Mouse (Mus musculus): ENCODE results near the gene Atp6v1a. TPM values are rescaled to one million over a fixed set of nuclear protein-coding genes. Genes with fewer than 3 reads are reported as not detected.

Gene Atp6v1a
- polyA plus RNA-seq, 1 experiment from 2014 or later, result 38.1 TPM

- Histone ChIP-seq H3K27ac (no peak overlapping the region), H3K27me3 (ENCODE audit: insufficient read depth, poor library complexity, severe bottlenecking) (no peaks in the 10 kb centered on the region), H3K4me1 (no peaks in the 10 kb centered on the region), H3K9me3 (no peaks in the 10 kb centered on the region), H3K4me3 (no peak overlapping the region), H3K36me3 (no peaks in the 10 kb centered on the region)
- no peak for DNase-seq (ENCODE audit: low spot score)
- WGBS, result 69% methylated on average over 2 of the region's 2 CpGs
Observed at GRCm38 (mm10) chr16:44125436-44125835, 14.1 kb downstream of the Atp6v1a start.

GRCm38 (mm10) chr16:44124713-44125112, 14.8 kb downstream of the Atp6v1a start:
- DNase-seq (ENCODE audit: low spot score), result no peak
- Histone ChIP-seq H3K9me3 (no peaks in the 10 kb centered on the region), H3K4me3 (no peak overlapping the region), H3K27ac (no peak overlapping the region), H3K27me3 (ENCODE audit: insufficient read depth, poor library complexity, severe bottlenecking) (no peaks in the 10 kb centered on the region), H3K36me3 (no peaks in the 10 kb centered on the region), H3K4me1 (no peaks in the 10 kb centered on the region)
- WGBS, result 90% methylated on average over 1 of the region's 1 CpGs

DNA sequence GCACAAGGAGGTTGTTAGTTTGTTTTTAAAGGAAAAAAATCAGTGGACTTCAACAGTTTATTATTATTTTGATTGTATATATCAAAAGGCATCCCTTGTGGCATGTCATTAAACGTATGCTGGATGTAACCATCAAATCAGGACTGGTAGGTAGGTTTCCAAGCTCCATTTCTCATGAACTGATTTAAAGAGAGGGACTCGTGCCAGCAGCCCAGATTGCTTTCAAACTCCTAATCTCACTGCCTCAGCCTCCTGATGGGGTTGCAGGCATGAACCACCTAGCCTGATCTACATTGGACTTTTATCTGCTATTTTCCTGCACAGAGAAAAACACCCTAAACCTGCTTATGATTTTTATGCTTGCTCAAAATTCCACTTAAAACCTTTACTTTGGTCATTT, 15.7 kb downstream of the Atp6v1a start:
- DNase-seq (ENCODE audit: low spot score), result no peak
- no peak overlapping the region for H3K27ac ChIP-seq
- WGBS, result 76% methylated on average over 2 of the region's 2 CpGs
- no peaks in the 10 kb centered on the region for H3K4me1 ChIP-seq
- no peaks in the 10 kb centered on the region for H3K9me3 ChIP-seq
- H3K4me3 ChIP-seq, result no peak overlapping the region
- H3K27me3 ChIP-seq (ENCODE audit: insufficient read depth, poor library complexity, severe bottlenecking), result no peaks in the 10 kb centered on the region
- H3K36me3 ChIP-seq, result no peaks in the 10 kb centered on the region

- Histone ChIP-seq H3K9me3 (no peaks in the 10 kb centered on the region), H3K4me1 (no peaks in the 10 kb centered on the region), H3K27me3 (ENCODE audit: insufficient read depth, poor library complexity, severe bottlenecking) (no peaks in the 10 kb centered on the region), H3K27ac (no peak overlapping the region), H3K36me3 (no peaks in the 10 kb centered on the region), H3K4me3 (no peak overlapping the region)
- DNase-seq (ENCODE audit: low spot score), result no peak
- 89% methylated on average over 7 of the region's 7 CpGs for WGBS
Observed at GRCm38 (mm10) chr16:44122982-44123725, 16.4 kb downstream of the Atp6v1a start.

GRCm38 (mm10) chr16:44122574-44122973, 16.9 kb downstream of the Atp6v1a start:
- Histone ChIP-seq H3K36me3 (no peaks in the 10 kb centered on the region), H3K27me3 (ENCODE audit: insufficient read depth, poor library complexity, severe bottlenecking) (no peaks in the 10 kb centered on the region), H3K4me3 (no peak overlapping the region), H3K27ac (no peak overlapping the region), H3K9me3 (no peaks in the 10 kb centered on the region), H3K4me1 (no peaks in the 10 kb centered on the region)
- 85% methylated on average over 6 of the region's 6 CpGs for WGBS
- DNase-seq (ENCODE audit: low spot score), result no peak

DNA sequence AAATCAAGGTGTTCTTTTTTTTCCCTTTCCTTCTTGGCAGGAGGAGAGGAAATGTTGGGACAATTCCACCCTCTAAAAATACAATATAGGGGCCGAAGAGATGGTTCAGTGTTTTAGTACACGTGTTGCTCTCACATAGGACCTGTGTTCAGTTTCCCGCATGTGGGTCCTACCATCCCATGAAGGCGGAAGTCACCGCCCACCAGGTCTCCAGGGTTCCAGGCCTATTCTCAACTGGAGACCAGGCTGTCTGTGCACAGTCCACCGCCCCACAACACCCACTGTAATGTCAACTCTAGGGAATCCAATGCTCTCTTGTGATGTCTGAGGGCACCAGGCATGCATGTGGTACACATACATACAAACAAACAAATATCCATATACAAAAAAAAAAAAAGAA, 17.4 kb downstream of the Atp6v1a start:
- Histone ChIP-seq H3K4me1 (no peaks in the 10 kb centered on the region), H3K9me3 (no peaks in the 10 kb centered on the region), H3K36me3 (no peaks in the 10 kb centered on the region), H3K27me3 (ENCODE audit: insufficient read depth, poor library complexity, severe bottlenecking) (no peaks in the 10 kb centered on the region), H3K4me3 (no peak overlapping the region), H3K27ac (no peak overlapping the region)
- 91% methylated on average over 6 of the region's 6 CpGs for WGBS
- no peak for DNase-seq (ENCODE audit: low spot score)

- Histone ChIP-seq H3K27ac (no peak overlapping the region), H3K9me3 (no peaks in the 10 kb centered on the region), H3K4me3 (no peak overlapping the region), H3K4me1 (no peaks in the 10 kb centered on the region), H3K36me3 (peaks cover 9% of the 10 kb centered on the region; the same call in 1 of the 2 replicates), H3K27me3 (ENCODE audit: insufficient read depth, poor library complexity, severe bottlenecking) (no peaks in the 10 kb centered on the region)
- DNase-seq (ENCODE audit: low spot score), result no peak
- 87% methylated on average over 7 of the region's 7 CpGs for WGBS
Observed at GRCm38 (mm10) chr16:44119753-44120501, 19.6 kb downstream of the Atp6v1a start.

GRCm38 (mm10) chr16:44109002-44109401, 30.5 kb downstream of the Atp6v1a start:
- Histone ChIP-seq H3K27ac (no peak overlapping the region), H3K4me1 (no peaks in the 10 kb centered on the region), H3K36me3 (peaks cover 59% of the 10 kb centered on the region), H3K9me3 (no peaks in the 10 kb centered on the region), H3K4me3 (no peak overlapping the region), H3K27me3 (ENCODE audit: insufficient read depth, poor library complexity, severe bottlenecking) (no peaks in the 10 kb centered on the region)
- DNase-seq (ENCODE audit: low spot score), result no peak
- 81% methylated on average over 4 of the region's 4 CpGs for WGBS

GRCm38 (mm10) chr16:44105211-44105610, 34.3 kb downstream of the Atp6v1a start:
- H3K4me3 ChIP-seq, result no peak overlapping the region
- H3K27me3 ChIP-seq (ENCODE audit: insufficient read depth, poor library complexity, severe bottlenecking), result no peaks in the 10 kb centered on the region
- peaks cover 72% of the 10 kb centered on the region for H3K36me3 ChIP-seq
- H3K9me3 ChIP-seq, result no peaks in the 10 kb centered on the region
- H3K27ac ChIP-seq, result no peak overlapping the region
- WGBS, result 95% methylated on average over 2 of the region's 2 CpGs
- no peak for DNase-seq (ENCODE audit: low spot score)
- no peaks in the 10 kb centered on the region for H3K4me1 ChIP-seq

- Histone ChIP-seq H3K4me3 (no peak overlapping the region), H3K36me3 (peaks cover 73% of the 10 kb centered on the region), H3K27ac (no peak overlapping the region), H3K9me3 (no peaks in the 10 kb centered on the region), H3K27me3 (ENCODE audit: insufficient read depth, poor library complexity, severe bottlenecking) (no peaks in the 10 kb centered on the region), H3K4me1 (no peaks in the 10 kb centered on the region)
- 91% methylated on average over 18 of the region's 18 CpGs for WGBS
- no peak for DNase-seq (ENCODE audit: low spot score)
Observed at GRCm38 (mm10) chr16:44103806-44104766, 35.4 kb downstream of the Atp6v1a start.

GRCm38 (mm10) chr16:44102925-44103324, 36.6 kb downstream of the Atp6v1a start:
- peaks cover 73% of the 10 kb centered on the region for H3K36me3 ChIP-seq
- no peaks in the 10 kb centered on the region for H3K9me3 ChIP-seq
- no peak overlapping the region for H3K27ac ChIP-seq
- DNase-seq (ENCODE audit: low spot score), result no peak
- H3K4me3 ChIP-seq, result no peak overlapping the region
- 90% methylated on average over 2 of the region's 2 CpGs for WGBS
- no peaks in the 10 kb centered on the region for H3K27me3 ChIP-seq (ENCODE audit: insufficient read depth, poor library complexity, severe bottlenecking)
- H3K4me1 ChIP-seq, result no peaks in the 10 kb centered on the region

- Histone ChIP-seq H3K27ac (no peak overlapping the region), H3K4me3 (no peak overlapping the region), H3K36me3 (peaks cover 73% of the 10 kb centered on the region), H3K9me3 (no peaks in the 10 kb centered on the region), H3K4me1 (no peaks in the 10 kb centered on the region), H3K27me3 (ENCODE audit: insufficient read depth, poor library complexity, severe bottlenecking) (no peaks in the 10 kb centered on the region)
- DNase-seq (ENCODE audit: low spot score), result no peak
- WGBS, result 92% methylated on average over 12 of the region's 12 CpGs
Observed at GRCm38 (mm10) chr16:44101181-44101710, 38.3 kb downstream of the Atp6v1a start.

Data from heart, embryonic 10.5 days (tissue).